Mouse (Mus musculus): ENCODE measurements around the gene Lysmd2. TPM values are rescaled to one million over a fixed set of nuclear protein-coding genes. Genes with fewer than 3 reads are reported as not detected.
"Not testable (repeated sequence)": the region's sequence is repeated elsewhere in the genome, so short reads cannot be mapped to it uniquely, and the experiment has no call there.

Gene Lysmd2
- polyA plus RNA-seq, 1 experiment, result 11.1 TPM

- TF ChIP-seq USF1 (IDR thresholded peaks at IDR 0.05; ENCODE audit: low read depth), result no peak
- TF ChIP-seq FOSL1 (IDR thresholded peaks at IDR 0.05; ENCODE audit: insufficient read depth, low read length, poor library complexity, severe bottlenecking), result no peak
- Histone ChIP-seq H3K27me3 (ENCODE audit: control insufficient read depth, insufficient read depth, insufficient read length) (peaks cover 14% of the 10 kb centered on the region), H3ac (ENCODE audit: control insufficient read depth, insufficient read length, low read depth) (no peak overlapping the region), H3K79me3 (ENCODE audit: low read depth) (no peaks in the 10 kb centered on the region), H3K36me3 (ENCODE audit: control insufficient read depth, insufficient read depth) (no peaks in the 10 kb centered on the region), H3K79me2 (ENCODE audit: control insufficient read depth, insufficient read depth) (no peaks in the 10 kb centered on the region), H3K4me3 (ENCODE audit: insufficient read depth, poor library complexity, severe bottlenecking) (no peak overlapping the region)
Measured at GRCm38 (mm10) chr9:75609505-75609904, 16.0 kb upstream of the Lysmd2 start.

GRCm38 (mm10) chr9:75609965-75610364 lies 15.6 kb upstream of the Lysmd2 start:
- Histone ChIP-seq H3K4me3 (ENCODE audit: insufficient read depth, poor library complexity, severe bottlenecking) (no peak overlapping the region), H3K79me3 (ENCODE audit: low read depth) (no peaks in the 10 kb centered on the region), H3K36me3 (ENCODE audit: control insufficient read depth, insufficient read depth) (no peaks in the 10 kb centered on the region), H3K27me3 (ENCODE audit: control insufficient read depth, insufficient read depth, insufficient read length) (peaks cover 14% of the 10 kb centered on the region), H3ac (ENCODE audit: control insufficient read depth, insufficient read length, low read depth) (no peak overlapping the region), H3K79me2 (ENCODE audit: control insufficient read depth, insufficient read depth) (no peaks in the 10 kb centered on the region)
- TF ChIP-seq MYOG (IDR thresholded peaks at IDR 0.05; ENCODE audit: control insufficient read depth, extremely low read depth, insufficient read length) (no peak), USF1 (IDR thresholded peaks at IDR 0.05; ENCODE audit: low read depth) (no peak), CTCF (IDR thresholded peaks at IDR 0.05; ENCODE audit: control insufficient read depth, insufficient read depth, insufficient read length) (no peak), MAX (IDR thresholded peaks at IDR 0.05) (no peak), MYOD1 (IDR thresholded peaks at IDR 0.05; ENCODE audit: control insufficient read depth, insufficient read length, low read depth) (no peak), CEBPB (IDR thresholded peaks at IDR 0.05; ENCODE audit: low read depth) (no peak), FOSL1 (IDR thresholded peaks at IDR 0.05; ENCODE audit: insufficient read depth, low read length, poor library complexity, severe bottlenecking) (no peak)

- Histone ChIP-seq H3K79me2 (ENCODE audit: control insufficient read depth, insufficient read depth) (no peaks in the 10 kb centered on the region), H3K36me3 (ENCODE audit: control insufficient read depth, insufficient read depth) (no peaks in the 10 kb centered on the region), H3K79me3 (ENCODE audit: low read depth) (no peaks in the 10 kb centered on the region), H3K4me3 (ENCODE audit: insufficient read depth, poor library complexity, severe bottlenecking) (no peak within 1 kb of the TSS), H3K27me3 (ENCODE audit: control insufficient read depth, insufficient read depth, insufficient read length) (peaks cover 14% of the 10 kb centered on the region), H3ac (ENCODE audit: control insufficient read depth, insufficient read length, low read depth) (no peak within 1 kb of the TSS)
- no peak for TF ChIP-seq FOSL1 (IDR thresholded peaks at IDR 0.05; ENCODE audit: insufficient read depth, low read length, poor library complexity, severe bottlenecking)
- TF ChIP-seq MYOD1 (IDR thresholded peaks at IDR 0.05; ENCODE audit: control insufficient read depth, insufficient read length, low read depth), result no peak
- no peak for TF ChIP-seq MYOG (IDR thresholded peaks at IDR 0.05; ENCODE audit: control insufficient read depth, extremely low read depth, insufficient read length)
- TF ChIP-seq USF1 (IDR thresholded peaks at IDR 0.05; ENCODE audit: low read depth), result no peak
- no peak for TF ChIP-seq CTCF (IDR thresholded peaks at IDR 0.05; ENCODE audit: control insufficient read depth, insufficient read depth, insufficient read length)
- no peak for TF ChIP-seq MAX (IDR thresholded peaks at IDR 0.05)
- no peak for TF ChIP-seq CEBPB (IDR thresholded peaks at IDR 0.05; ENCODE audit: low read depth)
Measured at GRCm38 (mm10) chr9:75610571-75611493, 14.7 kb upstream of the Lysmd2 start, which contains the start of gene Tmod2. Tmod2 (minus strand) TSS chr9:75611325.

DNA sequence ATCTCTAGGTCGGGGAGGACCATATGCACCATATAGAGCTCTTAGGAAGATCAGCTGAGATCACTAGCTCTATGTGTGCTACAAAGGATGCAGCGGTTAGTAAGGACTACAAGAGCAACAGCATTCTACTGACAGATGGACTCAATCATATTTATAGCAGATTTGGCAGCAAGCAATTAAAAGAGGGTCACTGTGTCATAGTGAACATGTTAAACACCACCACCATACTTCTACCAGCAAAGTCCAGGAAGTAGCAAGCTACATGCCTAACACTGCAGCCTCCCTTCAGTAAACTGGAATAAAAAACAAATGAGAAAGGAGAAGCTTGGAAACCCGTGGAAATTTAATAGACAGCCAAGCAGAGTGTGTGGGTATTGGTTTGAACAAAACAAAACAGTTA lies 9.0 kb upstream of the Lysmd2 start:
- H3K36me3 ChIP-seq (ENCODE audit: control insufficient read depth, insufficient read depth), result no peaks in the 10 kb centered on the region
- no peaks in the 10 kb centered on the region for H3K79me3 ChIP-seq (ENCODE audit: low read depth)
- no peak overlapping the region for H3K4me3 ChIP-seq (ENCODE audit: insufficient read depth, poor library complexity, severe bottlenecking)
- H3ac ChIP-seq (ENCODE audit: control insufficient read depth, insufficient read length, low read depth), result no peak overlapping the region
- TF ChIP-seq MAX (IDR thresholded peaks at IDR 0.05) (no peak), CEBPB (IDR thresholded peaks at IDR 0.05; ENCODE audit: low read depth) (no peak), MYOD1 (IDR thresholded peaks at IDR 0.05; ENCODE audit: control insufficient read depth, insufficient read length, low read depth) (no peak), USF1 (IDR thresholded peaks at IDR 0.05; ENCODE audit: low read depth) (no peak), CTCF (IDR thresholded peaks at IDR 0.05; ENCODE audit: control insufficient read depth, insufficient read depth, insufficient read length) (no peak), MYOG (IDR thresholded peaks at IDR 0.05; ENCODE audit: control insufficient read depth, extremely low read depth, insufficient read length) (no peak)
- no peaks in the 10 kb centered on the region for H3K79me2 ChIP-seq (ENCODE audit: control insufficient read depth, insufficient read depth)
- no peaks in the 10 kb centered on the region for H3K27me3 ChIP-seq (ENCODE audit: control insufficient read depth, insufficient read depth, insufficient read length)

DNA sequence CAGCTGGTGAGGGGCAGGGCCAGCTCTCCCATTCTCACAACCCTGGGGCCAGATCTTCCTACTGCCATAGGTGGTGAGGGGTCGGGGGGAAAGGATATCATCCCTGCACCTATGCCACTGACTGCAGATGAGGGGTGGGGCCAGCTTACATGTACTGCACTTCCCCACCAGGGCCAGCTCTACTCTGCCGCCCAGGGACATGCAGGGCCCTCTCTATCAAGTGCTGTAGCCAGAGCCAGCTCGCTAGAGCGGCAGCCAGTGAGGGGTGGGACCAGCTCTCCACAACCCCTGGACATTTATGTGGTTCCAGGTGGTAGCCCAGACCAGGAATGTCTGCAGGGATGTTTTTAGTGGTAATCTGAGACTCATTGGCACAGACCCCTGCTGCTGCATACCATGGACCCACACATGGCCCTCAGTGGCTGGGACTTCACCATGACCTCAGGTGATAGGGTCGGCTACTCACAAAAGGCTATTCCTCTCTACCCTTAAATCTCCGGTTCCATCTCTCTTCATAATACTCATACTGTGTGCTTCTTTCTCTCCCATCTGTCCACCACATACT lies 6.6 kb upstream of the Lysmd2 start:
- TF ChIP-seq MYOD1 (IDR thresholded peaks at IDR 0.05; ENCODE audit: control insufficient read depth, insufficient read length, low read depth), result no peak
- TF ChIP-seq CTCF (IDR thresholded peaks at IDR 0.05; ENCODE audit: control insufficient read depth, insufficient read depth, insufficient read length), result no peak
- TF ChIP-seq CEBPB (IDR thresholded peaks at IDR 0.05; ENCODE audit: low read depth), result no peak
- TF ChIP-seq MYOG (IDR thresholded peaks at IDR 0.05; ENCODE audit: control insufficient read depth, extremely low read depth, insufficient read length), result no peak
- TF ChIP-seq FOSL1 (IDR thresholded peaks at IDR 0.05; ENCODE audit: insufficient read depth, low read length, poor library complexity, severe bottlenecking), result no peak
- no peak for TF ChIP-seq MAX (IDR thresholded peaks at IDR 0.05)
- no peak for TF ChIP-seq USF1 (IDR thresholded peaks at IDR 0.05; ENCODE audit: low read depth)
- Histone ChIP-seq H3ac (ENCODE audit: control insufficient read depth, insufficient read length, low read depth) (no peak overlapping the region), H3K36me3 (ENCODE audit: control insufficient read depth, insufficient read depth) (no peaks in the 10 kb centered on the region), H3K79me2 (ENCODE audit: control insufficient read depth, insufficient read depth) (no peaks in the 10 kb centered on the region), H3K27me3 (ENCODE audit: control insufficient read depth, insufficient read depth, insufficient read length) (no peaks in the 10 kb centered on the region), H3K4me3 (ENCODE audit: insufficient read depth, poor library complexity, severe bottlenecking) (no peak overlapping the region), H3K79me3 (ENCODE audit: low read depth) (no peaks in the 10 kb centered on the region)

GRCm38 (mm10) chr9:75619761-75620160 lies 5.8 kb upstream of the Lysmd2 start:
- not testable (repeated sequence) for H3K36me3 ChIP-seq (ENCODE audit: control insufficient read depth, insufficient read depth); H3K4me3 ChIP-seq (ENCODE audit: insufficient read depth, poor library complexity, severe bottlenecking); H3K79me2 ChIP-seq (ENCODE audit: control insufficient read depth, insufficient read depth); H3ac ChIP-seq (ENCODE audit: control insufficient read depth, insufficient read length, low read depth); H3K79me3 ChIP-seq (ENCODE audit: low read depth); H3K27me3 ChIP-seq (ENCODE audit: control insufficient read depth, insufficient read depth, insufficient read length)
